Mouse (Mus musculus) hindbrain, embryonic 11.5 days (tissue): ENCODE measurements at regions not wholly inside any gene's neighbourhood (a gene's known extent, or its start where the extent isn't known, plus 50 kb on each side); places are given as distances from the start of the nearest gene placed in this dataset.

Experiments used
- ATAC-seq: fragments of 200-750 bp; cut with Nextera tagmentation; 2 replicates; pipeline ENCODE4 v1.8.0; 2017; ENCODE audit warnings: mild to moderate bottlenecking, moderate TSS enrichment, moderate library complexity; ENCODE audit not compliant: low FRiP score
- DNase-seq: peaks from one replicate; pipeline ENCODE4 v3.0.0-alpha.2; 2015; ENCODE audit warnings: low spot score
- H3K27ac ChIP-seq: fragments of 300-500 bp; sonication (generic); 2 replicates; pipeline ENCODE4 v1.5.1; 2014; ENCODE audit warnings: mild to moderate bottlenecking, low read depth, low read length
- H3K27me3 ChIP-seq: fragments of 300-500 bp; sonication (generic); 2 replicates; pipeline ENCODE4 v1.6.1; 2014; ENCODE audit warnings: mild to moderate bottlenecking, low read length, moderate library complexity, mixed read lengths; ENCODE audit not compliant: control insufficient read depth, insufficient read depth
- H3K36me3 ChIP-seq: fragments of 300-500 bp; sonication (generic); 2 replicates; pipeline ENCODE4 v1.6.1; 2014; ENCODE audit warnings: mild to moderate bottlenecking, low read length, moderate library complexity, mixed read lengths; ENCODE audit not compliant: control insufficient read depth, insufficient read depth
- H3K4me1 ChIP-seq: fragments of 300-500 bp; sonication (generic); replicated peaks from 2 replicates; pipeline ENCODE4 v1.6.1; 2014; ENCODE audit warnings: low read length, mixed read lengths; ENCODE audit not compliant: control insufficient read depth, insufficient read depth
- H3K4me2 ChIP-seq: fragments of 300-500 bp; sonication (generic); replicated peaks from 2 replicates; pipeline ENCODE4 v1.6.1; 2014; ENCODE audit warnings: mild to moderate bottlenecking, low read depth, low read length
- H3K4me3 ChIP-seq: fragments of 300-500 bp; sonication (generic); 2 replicates; pipeline ENCODE4 v1.5.1; 2014; ENCODE audit warnings: low read depth, low read length
- H3K9ac ChIP-seq: fragments of 300-500 bp; sonication (generic); 2 replicates; pipeline ENCODE4 v1.6.1; 2014; ENCODE audit warnings: low read depth, low read length
- H3K9me3 ChIP-seq: fragments of 300-500 bp; sonication (generic); 2 replicates; pipeline ENCODE4 v1.6.1; 2016; ENCODE audit warnings: low read length; ENCODE audit not compliant: control insufficient read depth
- WGBS: fragments of 180-500 bp; shearing (Covaris S2); extraction: QIAGEN DNeasy Blood & Tissue Kit; methylation state at CpG from one replicate; pipeline ENCODE4 v1.1.7; 2014; 5-methylcytosine and 5-hydroxymethylcytosine counted together

- H3K27ac ChIP-seq = no peak overlapping the region
- ATAC-seq (no peak), DNase-seq (no peak)
- no peak overlapping the region for H3K4me2 ChIP-seq
- H3K4me1 ChIP-seq = no peaks in the 10 kb centered on the region
- WGBS = 88% methylated on average over 7 of the region's 7 CpGs
- no peak overlapping the region for H3K9ac ChIP-seq
- no peak overlapping the region for H3K4me3 ChIP-seq
- H3K36me3 ChIP-seq = no peaks in the 10 kb centered on the region
- no peaks in the 10 kb centered on the region for H3K27me3 ChIP-seq
- no peaks in the 10 kb centered on the region for H3K9me3 ChIP-seq
Measured at GRCm38 (mm10) chr2:172094159-172094558, 50.9 kb upstream of the Cbln4 start.

GRCm38 (mm10) chr2:172103881-172104655 lies 60.8 kb upstream of the Cbln4 start:
- WGBS = 70% methylated on average over 18 of the region's 18 CpGs
- DNase-seq (no peak), ATAC-seq (no peak)
- no peaks in the 10 kb centered on the region; the same call in 1 of the 2 replicates for H3K4me1 ChIP-seq
- no peak overlapping the region for H3K9ac ChIP-seq
- H3K9me3 ChIP-seq = no peaks in the 10 kb centered on the region
- no peaks in the 10 kb centered on the region for H3K36me3 ChIP-seq
- H3K27ac ChIP-seq = no peak overlapping the region
- H3K4me2 ChIP-seq = no peak overlapping the region
- H3K27me3 ChIP-seq = no peaks in the 10 kb centered on the region
- no peak overlapping the region for H3K4me3 ChIP-seq

- 62% methylated on average over 10 of the region's 10 CpGs for WGBS
- DNase-seq = peak; percentile 28
- H3K27me3 ChIP-seq = no peaks in the 10 kb centered on the region
- H3K4me2 ChIP-seq = no peak overlapping the region
- no peak overlapping the region for H3K4me3 ChIP-seq
- H3K4me1 ChIP-seq = no peaks in the 10 kb centered on the region; the same call in 1 of the 2 replicates
- H3K9me3 ChIP-seq = no peaks in the 10 kb centered on the region
- no peaks in the 10 kb centered on the region for H3K36me3 ChIP-seq
- no peak overlapping the region for H3K9ac ChIP-seq
- H3K27ac ChIP-seq = no peak overlapping the region
- ATAC-seq = no peak
Measured at GRCm38 (mm10) chr2:172105241-172105640, 62.0 kb upstream of the Cbln4 start.

- Histone ChIP-seq H3K27ac (no peak overlapping the region), H3K36me3 (no peaks in the 10 kb centered on the region), H3K4me3 (no peak overlapping the region), H3K9ac (no peak overlapping the region), H3K4me1 (no peaks in the 10 kb centered on the region), H3K27me3 (no peaks in the 10 kb centered on the region), H3K4me2 (no peak overlapping the region), H3K9me3 (no peaks in the 10 kb centered on the region)
- DNase-seq (peak; percentile 36), ATAC-seq (no peak)
- 45% methylated on average over 3 of the region's 3 CpGs for WGBS
Measured at GRCm38 (mm10) chr2:172110706-172111105, 67.4 kb upstream of the Cbln4 start.

GRCm38 (mm10) chr2:172113639-172114038 lies 70.4 kb upstream of the Cbln4 start:
- ATAC-seq = no peak
- Histone ChIP-seq H3K36me3 (no peaks in the 10 kb centered on the region), H3K4me2 (no peak overlapping the region), H3K9me3 (no peaks in the 10 kb centered on the region), H3K9ac (no peak overlapping the region), H3K27me3 (no peaks in the 10 kb centered on the region), H3K4me1 (no peaks in the 10 kb centered on the region), H3K27ac (no peak overlapping the region), H3K4me3 (no peak overlapping the region)
- WGBS = 93% methylated on average over 13 of the region's 13 CpGs
- no peak for DNase-seq

- DNase-seq (no peak), ATAC-seq (no peak)
- WGBS = 75% methylated on average over 10 of the region's 10 CpGs
- no peaks in the 10 kb centered on the region for H3K9me3 ChIP-seq
- H3K27me3 ChIP-seq = no peaks in the 10 kb centered on the region
- no peak overlapping the region for H3K4me3 ChIP-seq
- H3K4me2 ChIP-seq = no peak overlapping the region
- H3K27ac ChIP-seq = no peak overlapping the region
- H3K4me1 ChIP-seq = no peaks in the 10 kb centered on the region
- no peaks in the 10 kb centered on the region for H3K36me3 ChIP-seq
- H3K9ac ChIP-seq = no peak overlapping the region
Measured at GRCm38 (mm10) chr2:172115604-172116206, 72.4 kb upstream of the Cbln4 start.

GRCm38 (mm10) chr2:172127517-172127916 lies 84.3 kb upstream of the Cbln4 start:
- H3K27me3 ChIP-seq = no peaks in the 10 kb centered on the region
- no peaks in the 10 kb centered on the region for H3K4me1 ChIP-seq
- no peak overlapping the region for H3K9ac ChIP-seq
- DNase-seq (no peak), ATAC-seq (no peak)
- no peaks in the 10 kb centered on the region for H3K36me3 ChIP-seq
- no peaks in the 10 kb centered on the region for H3K9me3 ChIP-seq
- 75% methylated on average over 2 of the region's 2 CpGs for WGBS
- no peak overlapping the region for H3K4me2 ChIP-seq
- H3K4me3 ChIP-seq = no peak overlapping the region
- no peak overlapping the region for H3K27ac ChIP-seq

GRCm38 (mm10) chr2:172131232-172131631 lies 88.0 kb upstream of the Cbln4 start:
- H3K9ac ChIP-seq = no peak overlapping the region
- H3K9me3 ChIP-seq = no peaks in the 10 kb centered on the region
- ATAC-seq (no peak), DNase-seq (no peak)
- no peak overlapping the region for H3K4me3 ChIP-seq
- no peak overlapping the region for H3K4me2 ChIP-seq
- H3K4me1 ChIP-seq = no peaks in the 10 kb centered on the region
- H3K27ac ChIP-seq = no peak overlapping the region
- H3K36me3 ChIP-seq = no peaks in the 10 kb centered on the region
- H3K27me3 ChIP-seq = no peaks in the 10 kb centered on the region
- 44% methylated on average over 1 of the region's 1 CpGs for WGBS
